In genomic region chr5:63932829-63933228, GRCm38 (mm10) we compare ENCODE assay signal across 12 mouse cellular contexts. TPM values are rescaled to one million over a fixed set of nuclear protein-coding genes. Genes with fewer than 3 reads are reported as not detected.
DNase-seq lines count a peak whose midpoint lies in the region; ATAC-seq and TF ChIP-seq lines count a peak whose summit lies in the region.
"Had no signal": no experiment of that assay in that cellular context is flagged by ENCODE, and none has a peak within 500 bp of the region (broad histone marks: within the 10 kb centered on the region; RNA-seq: fewer than 3 reads in every experiment).

No protein-coding gene starts in this region.

- peaks cover 20% of the 10 kb centered on the region; the same call in 1 of the 2 replicates for H3K36me3 ChIP-seq in forebrain, embryonic 12.5 days (replicated peaks)
- peaks cover 10% of the 10 kb centered on the region; the same call in 1 of the 2 replicates for H3K36me3 ChIP-seq in forebrain, embryonic 15.5 days
- peaks cover 30% of the 10 kb centered on the region for H3K36me3 ChIP-seq in liver, postnatal 0 days (replicated peaks; ENCODE audit: insufficient read depth, low read length)
- H3K36me3 ChIP-seq in liver, embryonic 12.5 days: peaks cover 37% of the 10 kb centered on the region
- peaks cover 49% of the 10 kb centered on the region for H3K36me3 ChIP-seq in embryonic facial prominence, embryonic 13.5 days

- DNase-seq in liver, postnatal 0 days: no peak
- peak; percentile 65 for DNase-seq in lung, postnatal 36 days
- DNase-seq in left cerebral cortex, adult 8-10 months (ENCODE audit: low spot score in 2 of 2): no peak
- DNase-seq in frontal cortex, postnatal 14 days (ENCODE audit: low spot score in 2 of 2): no peak
- DNase-seq: adrenal gland, postnatal 14 days; gastrocnemius, adult 2 months; right cerebral cortex, adult 18-20 months had no signal

- WGBS in forebrain, embryonic 12.5 days: 36% methylated on average over 10 of the region's 10 CpGs
- 26% methylated on average over 10 of the region's 10 CpGs for WGBS in forebrain, embryonic 15.5 days
- whole genome bisulfite sequencing in liver, postnatal 0 days (ENCODE audit: insufficient replicate concordance): 64% methylated on average over 10 of the region's 10 CpGs
- WGBS in liver, embryonic 12.5 days (ENCODE audit: insufficient replicate concordance): 55% methylated on average over 10 of the region's 10 CpGs
- WGBS in embryonic facial prominence, embryonic 13.5 days: 36% methylated on average over 10 of the region's 10 CpGs

- no peak overlapping the region for H3K9ac ChIP-seq in forebrain, embryonic 12.5 days
- H3K9ac ChIP-seq in forebrain, embryonic 15.5 days (replicated peaks): no peak overlapping the region
- H3K9ac ChIP-seq in liver, postnatal 0 days (replicated peaks): no peak overlapping the region
- H3K9ac ChIP-seq in liver, embryonic 12.5 days: no peak overlapping the region
- H3K9ac ChIP-seq in embryonic facial prominence, embryonic 13.5 days: no peak overlapping the region
- H3K9ac ChIP-seq: neural tube, embryonic 12.5 days had no signal

- H3K27ac ChIP-seq in forebrain, embryonic 12.5 days: no peak overlapping the region
- H3K27ac ChIP-seq in forebrain, embryonic 15.5 days (replicated peaks): no peak overlapping the region
- 0 out of 2 replicates have a peak overlapping the region, but pooled peaks have one; percentile 22 for H3K27ac ChIP-seq in liver, postnatal 0 days (ENCODE audit: low read depth)
- H3K27ac ChIP-seq in liver, embryonic 12.5 days: no peak overlapping the region
- H3K27ac ChIP-seq in embryonic facial prominence, embryonic 13.5 days: peak overlapping the region; percentile 68
- H3K27ac ChIP-seq: gastrocnemius, adult 2 months; neural tube, embryonic 12.5 days had no signal

- peaks cover 7% of the 10 kb centered on the region for H3K4me1 ChIP-seq in forebrain, embryonic 12.5 days
- peaks cover 5% of the 10 kb centered on the region; the same call in 1 of the 2 replicates for H3K4me1 ChIP-seq in forebrain, embryonic 15.5 days
- H3K4me1 ChIP-seq in liver, postnatal 0 days (ENCODE audit: insufficient read depth): peaks cover 9% of the 10 kb centered on the region
- H3K4me1 ChIP-seq in liver, embryonic 12.5 days: peaks cover 6% of the 10 kb centered on the region; the same call in 1 of the 2 replicates
- peaks cover 9% of the 10 kb centered on the region for H3K4me1 ChIP-seq in embryonic facial prominence, embryonic 13.5 days

- ATAC-seq in forebrain, embryonic 12.5 days (ENCODE audit: low FRiP score): 0 out of 2 replicates have a peak, but pooled peaks have one; percentile 23
- ATAC-seq in forebrain, embryonic 15.5 days (replicated peaks): no peak
- no peak for ATAC-seq in liver, postnatal 0 days
- ATAC-seq in liver, embryonic 12.5 days: no peak
- ATAC-seq in embryonic facial prominence, embryonic 13.5 days (ENCODE audit: insufficient number of reproducible peaks, insufficient read depth, low FRiP score, low TSS enrichment, low read depth): peak; percentile 73

- TF ChIP-seq EP300 in liver, postnatal 0 days (IDR thresholded peaks at IDR 0.05; ENCODE audit: low read depth): no peak

- H3K27me3 ChIP-seq in forebrain, embryonic 12.5 days: no peaks in the 10 kb centered on the region
- no peaks in the 10 kb centered on the region for H3K27me3 ChIP-seq in forebrain, embryonic 15.5 days
- no peaks in the 10 kb centered on the region for H3K27me3 ChIP-seq in liver, postnatal 0 days (ENCODE audit: insufficient read depth, low read length)
- no peaks in the 10 kb centered on the region for H3K27me3 ChIP-seq in liver, embryonic 12.5 days (replicated peaks)
- no peaks in the 10 kb centered on the region for H3K27me3 ChIP-seq in embryonic facial prominence, embryonic 13.5 days
- H3K27me3 ChIP-seq: neural tube, embryonic 12.5 days had no signal

- TF ChIP-seq CTCF in liver, postnatal 0 days (IDR thresholded peaks at IDR 0.05; ENCODE audit: low read depth): no peak

- no peaks in the 10 kb centered on the region for H3K9me3 ChIP-seq in forebrain, embryonic 12.5 days
- no peaks in the 10 kb centered on the region for H3K9me3 ChIP-seq in forebrain, embryonic 15.5 days
- H3K9me3 ChIP-seq in liver, postnatal 0 days (ENCODE audit: low read length): no peaks in the 10 kb centered on the region
- H3K9me3 ChIP-seq in liver, embryonic 12.5 days (replicated peaks): no peaks in the 10 kb centered on the region; the same call in 1 of the 2 replicates
- H3K9me3 ChIP-seq in embryonic facial prominence, embryonic 13.5 days: no peaks in the 10 kb centered on the region
- H3K9me3 ChIP-seq: neural tube, embryonic 12.5 days had no signal

- H3K4me3 ChIP-seq in forebrain, embryonic 12.5 days (replicated peaks): no peak overlapping the region
- H3K4me3 ChIP-seq in forebrain, embryonic 15.5 days: no peak overlapping the region
- H3K4me3 ChIP-seq in liver, postnatal 0 days (ENCODE audit: low read depth, low read length): no peak overlapping the region
- no peak overlapping the region for H3K4me3 ChIP-seq in liver, embryonic 12.5 days
- H3K4me3 ChIP-seq in embryonic facial prominence, embryonic 13.5 days: no peak overlapping the region
- H3K4me3 ChIP-seq: gastrocnemius, adult 2 months; neural tube, embryonic 12.5 days had no signal

- H3K4me2 ChIP-seq in forebrain, embryonic 12.5 days: 0 out of 2 replicates have a peak overlapping the region, but pooled peaks have one; percentile 19
- no peak overlapping the region for H3K4me2 ChIP-seq in forebrain, embryonic 15.5 days (replicated peaks)
- no peak overlapping the region for H3K4me2 ChIP-seq in liver, postnatal 0 days (ENCODE audit: low read depth, low read length)
- H3K4me2 ChIP-seq in liver, embryonic 12.5 days: no peak overlapping the region
- H3K4me2 ChIP-seq in embryonic facial prominence, embryonic 13.5 days: peak overlapping the region; percentile 29
- H3K4me2 ChIP-seq: neural tube, embryonic 12.5 days had no signal

RNA-seq across cellular contexts. Expression of gene Rell1, which starts 35.9 kb away (rescaled TPM):
- polyA plus RNA-seq in forebrain, embryonic 12.5 days (2016; fragmentation: Nextera tagmentation; extraction: Ambion mirVana): 15.8 and 16.5 TPM in 2 replicates
- polyA plus RNA-seq in forebrain, embryonic 15.5 days (2015; fragmentation: Nextera tagmentation; extraction: Ambion mirVana): 14.0 and 14.1 TPM in 2 replicates
- 10.4 and 10.6 TPM in 2 replicates for polyA plus RNA-seq in liver, postnatal 0 days (2015; fragmentation: Nextera tagmentation; extraction: Ambion mirVana)
- polyA plus RNA-seq in liver, embryonic 12.5 days (2016; fragmentation: Nextera tagmentation; extraction: Ambion mirVana): 8.5 and 8.6 TPM in 2 replicates
- 25.7 and 25.9 TPM in 2 replicates for polyA plus RNA-seq in embryonic facial prominence, embryonic 13.5 days (2015; fragmentation: Nextera tagmentation; extraction: Ambion mirVana)
- 10 to 100 TPM; 12.5 to 14.4 (median 13.8) TPM for total RNA-seq in left cerebral cortex, adult 8-10 months (2022)

Comparison
In these comparisons a context has a peak if more than half of its experiments do, and no peak if none do; other contexts are left out.
1. ATAC-seq: peak in forebrain, embryonic 12.5 days (single experiment) and embryonic facial prominence, embryonic 13.5 days (single experiment); none in forebrain, embryonic 15.5 days (single experiment), liver, postnatal 0 days (single experiment) and liver, embryonic 12.5 days (single experiment).
2. H3K27ac ChIP-seq: peak in liver, postnatal 0 days (single experiment) and embryonic facial prominence, embryonic 13.5 days (single experiment); none in forebrain, embryonic 12.5 days (single experiment), forebrain, embryonic 15.5 days (single experiment) and liver, embryonic 12.5 days (single experiment).
3. H3K4me2 ChIP-seq: peak in forebrain, embryonic 12.5 days (single experiment) and embryonic facial prominence, embryonic 13.5 days (single experiment); none in forebrain, embryonic 15.5 days (single experiment), liver, postnatal 0 days (single experiment) and liver, embryonic 12.5 days (single experiment).